Mouse (Mus musculus): ENCODE data around the gene Tbx5.

Gene Tbx5

DNA sequence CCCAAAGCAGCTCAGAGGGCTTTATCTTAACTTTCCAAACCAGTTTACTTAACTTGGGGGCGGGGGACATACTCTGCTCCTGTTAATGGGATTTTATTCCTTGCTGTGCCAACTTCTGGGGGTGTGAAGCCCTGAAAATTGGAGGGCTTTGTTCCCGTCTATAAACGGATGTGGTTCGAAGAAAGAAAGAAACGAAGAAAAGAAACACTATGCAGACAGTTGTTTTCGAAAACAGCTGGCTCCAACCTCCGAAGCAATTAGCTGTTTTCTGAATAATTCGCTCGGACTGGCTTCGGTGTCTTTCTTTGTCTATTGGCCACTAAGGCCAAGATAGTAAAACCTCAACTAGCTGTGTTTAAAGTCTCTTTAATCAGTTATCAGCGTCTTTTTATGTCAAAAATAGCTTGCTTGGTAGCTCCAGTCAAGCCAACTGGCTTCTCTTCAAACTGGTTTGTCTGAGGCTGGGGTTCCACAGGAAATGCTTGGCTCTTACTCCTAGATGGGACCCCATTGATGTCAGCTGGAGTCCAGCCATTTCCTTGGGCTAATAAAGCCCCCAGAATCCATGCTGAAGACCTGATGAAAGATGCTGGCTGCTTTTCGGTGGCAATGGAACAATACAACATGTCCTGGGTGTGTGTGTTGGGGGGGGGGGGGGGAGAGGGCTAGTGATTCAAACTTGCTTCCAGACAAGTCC, 21.3 kb upstream of the Tbx5 start:
- DNase-seq (ENCODE audit: low read depth, low spot score), result no peak

DNA sequence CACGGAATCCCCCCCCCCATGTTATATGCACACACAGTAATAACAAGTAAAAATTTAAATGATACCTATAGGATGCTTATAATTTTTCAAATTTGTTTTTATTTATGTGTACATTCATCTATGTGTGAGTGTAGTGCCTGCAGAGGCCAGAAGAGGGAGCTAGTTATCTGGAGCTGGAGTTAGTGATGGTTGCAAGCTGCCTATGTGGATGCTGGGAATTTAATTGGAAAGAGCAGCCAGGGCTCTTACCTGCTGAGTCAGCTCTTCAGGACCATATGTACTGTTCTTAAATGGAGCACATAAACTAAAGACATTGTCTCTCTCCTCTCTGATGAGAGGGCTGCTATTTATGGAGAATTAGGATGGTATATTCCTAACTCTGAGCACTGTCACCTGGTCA, 17.2 kb upstream of the Tbx5 start:
- DNase-seq (ENCODE audit: low read depth, low spot score), result no peak

DNA sequence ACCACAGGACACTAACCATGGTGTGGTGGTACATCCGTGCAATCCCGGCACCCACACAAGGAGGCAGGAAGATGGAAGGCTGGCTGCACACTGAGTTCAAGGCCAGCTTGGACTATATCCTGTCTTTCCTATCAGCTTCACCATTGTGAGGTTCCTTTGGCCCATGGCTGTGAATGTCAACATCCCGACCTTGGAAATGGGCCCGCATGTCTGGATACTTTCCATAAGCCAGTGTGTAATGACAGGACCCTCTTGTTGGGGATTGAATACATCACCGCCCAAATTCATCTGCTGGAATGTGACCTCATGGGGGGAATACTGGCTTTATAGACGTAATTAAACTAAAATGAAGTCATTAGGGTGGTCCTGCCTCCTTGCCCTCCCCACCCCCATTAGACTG, 12.0 kb upstream of the Tbx5 start:
- no peak for DNase-seq (ENCODE audit: low read depth, low spot score)

DNA sequence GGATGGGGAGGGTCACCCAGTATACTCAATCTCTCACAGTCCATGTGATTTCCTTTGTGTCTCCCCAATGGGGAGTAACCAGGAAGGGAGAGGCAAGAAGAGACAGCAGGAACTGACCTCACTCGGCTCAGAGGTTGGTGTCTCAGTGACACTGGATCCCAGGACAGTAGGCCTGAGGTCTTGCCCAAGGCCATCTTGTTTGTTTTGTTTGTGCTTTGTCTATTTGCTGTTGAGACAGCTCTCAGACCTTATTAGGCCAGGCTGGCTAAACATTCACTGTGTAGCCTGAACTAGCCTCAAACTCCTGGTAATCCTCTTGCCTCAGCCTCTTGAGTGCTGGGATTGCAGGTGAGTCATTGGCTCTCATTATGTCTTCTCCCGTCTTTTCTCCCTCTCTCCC, 11.0 kb upstream of the Tbx5 start:
- no peak for DNase-seq (ENCODE audit: low read depth, low spot score)

DNA sequence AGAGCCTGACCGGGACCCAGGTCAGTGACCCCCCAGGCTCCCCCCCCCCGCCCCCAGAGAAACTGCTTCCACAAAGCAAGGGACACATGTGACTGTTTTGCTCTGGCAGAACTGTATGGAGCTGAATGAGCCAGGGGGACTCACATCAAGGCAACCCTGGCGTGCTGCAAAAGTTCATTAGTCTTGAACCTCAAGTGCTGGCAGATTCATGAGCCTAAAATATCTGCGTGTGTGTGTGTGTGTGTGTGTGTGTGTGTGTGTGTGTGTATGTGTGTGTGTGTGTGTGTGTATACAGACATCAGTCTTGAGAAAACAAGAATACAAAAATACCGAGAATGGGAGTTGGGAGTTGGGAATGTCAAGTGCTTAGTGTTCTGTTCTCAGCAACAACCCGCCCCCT, 5.1 kb upstream of the Tbx5 start:
- DNase-seq (ENCODE audit: low read depth, low spot score), result no peak

DNA sequence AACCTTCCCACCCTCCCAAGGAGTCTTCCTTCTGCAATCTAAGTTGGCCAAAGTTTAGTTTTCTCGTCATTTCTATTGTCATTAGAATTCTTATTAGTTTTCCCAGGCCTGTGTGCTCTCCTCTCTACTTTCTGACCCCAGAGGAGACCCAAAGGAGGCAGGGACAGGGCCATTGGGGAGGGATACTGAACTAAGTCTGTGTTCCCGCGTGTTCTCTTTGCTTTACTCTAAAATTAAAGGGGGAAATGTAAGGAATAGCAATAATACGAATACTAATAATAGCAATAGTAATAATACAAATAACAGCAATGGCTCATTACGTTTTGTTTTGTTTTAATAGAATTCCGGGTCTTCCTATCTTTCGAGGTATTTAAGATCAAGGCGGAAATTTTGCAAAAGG, 1.9 kb upstream of the Tbx5 start:
- DNase-seq (ENCODE audit: low read depth, low spot score), result no peak

DNA sequence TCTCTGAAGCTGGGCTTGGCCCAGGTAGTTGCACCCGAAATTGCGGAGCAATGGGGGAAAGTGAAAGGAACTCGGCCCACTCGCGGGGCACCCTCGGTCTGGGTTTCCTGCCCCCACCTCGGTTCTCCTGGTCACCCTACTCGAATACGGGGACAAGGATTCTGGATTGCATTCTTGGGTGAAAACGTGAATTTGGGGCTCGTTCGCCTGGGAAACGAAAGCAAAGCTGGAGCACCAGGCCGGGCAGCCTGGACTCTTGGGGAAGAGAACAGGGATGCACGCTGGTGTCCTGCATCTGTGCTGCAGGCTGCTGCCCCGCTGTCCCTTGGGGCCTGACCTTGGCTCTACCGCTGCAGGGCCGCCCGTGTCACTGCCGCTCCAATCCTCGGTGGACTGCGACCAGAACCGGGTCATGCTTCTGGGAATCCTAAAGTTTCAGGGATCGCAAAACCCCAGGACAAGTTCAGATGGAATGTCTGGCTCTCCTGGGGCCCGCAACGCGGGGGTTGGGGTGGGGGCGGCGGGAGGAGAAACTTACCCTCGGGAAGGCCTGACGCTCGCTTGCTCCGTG, 1.2 kb upstream of the Tbx5 start:
- DNase-seq (ENCODE audit: low read depth, low spot score), result no peak

DNA sequence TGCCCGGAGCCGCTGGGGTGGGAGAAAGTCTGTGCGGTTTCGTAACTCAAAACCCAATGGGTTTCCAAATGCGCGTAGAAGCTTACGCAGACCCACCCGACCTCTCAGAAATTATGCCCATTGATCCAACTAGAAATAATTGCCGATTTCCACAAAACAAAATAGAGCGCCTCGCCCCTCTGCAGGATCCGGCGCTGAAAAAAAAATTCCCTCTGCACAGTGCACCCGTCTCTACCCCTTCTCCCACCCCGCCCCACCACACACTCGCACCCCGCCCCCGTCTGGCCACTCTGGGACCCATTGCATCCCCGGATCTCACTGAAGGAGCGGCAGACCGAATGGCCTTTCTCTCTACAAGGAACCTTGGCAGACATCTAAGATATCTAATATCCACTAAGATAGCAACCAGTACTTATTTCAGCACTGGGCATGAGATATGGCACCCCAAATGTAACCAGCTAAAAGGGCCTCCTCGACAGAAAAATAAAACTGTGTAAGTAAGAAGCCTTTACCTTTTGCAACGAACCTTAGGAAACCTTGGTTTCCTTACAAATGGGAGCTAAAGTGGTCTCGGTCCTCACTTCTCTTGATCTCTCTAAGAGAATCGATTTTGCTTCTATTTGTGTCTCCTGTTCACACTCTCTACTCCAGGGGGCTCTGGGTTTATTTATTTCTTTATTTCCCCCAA, 533 bp upstream of the Tbx5 start:
- no peak for DNase-seq (ENCODE audit: low read depth, low spot score)

DNA sequence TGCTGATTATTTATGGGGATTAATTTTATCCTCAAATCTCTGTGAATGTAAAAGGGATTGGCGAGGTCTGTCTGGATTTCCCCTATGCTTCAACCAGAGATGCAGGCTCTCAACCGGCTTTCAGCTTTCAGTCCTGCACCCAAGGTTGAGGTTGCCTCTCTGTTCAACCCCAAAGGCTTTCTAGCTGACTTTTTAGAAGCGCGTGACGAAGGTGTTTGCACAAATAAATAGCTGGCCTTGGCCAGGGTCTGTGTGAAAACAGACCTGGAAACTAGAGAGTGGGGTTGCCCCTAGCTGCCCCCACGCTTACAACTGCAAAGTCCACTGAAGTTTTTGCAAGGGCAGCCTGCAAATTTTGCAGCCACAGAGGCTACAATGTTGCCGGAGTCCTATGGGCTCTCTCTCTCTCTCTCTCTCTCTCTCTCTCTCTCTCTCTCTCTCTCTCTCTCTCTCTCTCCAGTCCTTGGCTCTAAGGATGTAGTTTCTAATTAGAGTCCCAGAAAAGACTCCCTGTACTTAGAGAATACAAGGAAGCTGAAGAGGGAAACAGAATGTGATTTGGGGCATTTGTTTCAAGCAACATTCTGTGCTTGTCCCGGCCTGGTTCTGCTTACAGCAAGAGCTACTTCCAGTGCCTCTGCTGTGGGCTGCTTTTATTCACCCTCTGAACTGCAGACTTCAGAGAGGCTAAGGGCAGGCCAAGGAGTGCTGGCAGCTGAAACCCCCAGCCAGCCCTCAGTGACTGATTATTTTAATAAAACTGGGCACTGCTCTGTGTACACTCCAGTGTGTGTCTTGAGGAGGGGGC, 959 bp downstream of the Tbx5 start:
- no peak for DNase-seq (ENCODE audit: low read depth, low spot score)

DNA sequence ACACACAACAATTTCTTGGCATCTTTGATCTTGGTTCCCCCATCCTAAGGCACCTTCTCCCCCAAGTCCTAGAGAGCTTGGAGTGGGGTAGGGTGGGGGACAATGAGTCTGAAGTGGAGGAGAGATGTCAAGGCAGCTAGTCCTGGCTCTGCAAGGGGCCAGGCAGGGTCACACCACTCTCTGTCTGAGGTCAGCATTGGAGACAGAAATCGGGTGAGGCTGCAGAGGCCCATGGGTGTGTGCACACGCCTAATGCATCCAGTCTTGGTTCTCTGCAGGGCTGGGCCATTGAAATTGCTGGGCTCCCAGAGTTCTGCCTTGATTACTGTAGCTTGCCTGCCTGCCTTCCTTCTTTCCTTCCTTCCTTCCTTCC, 1.5 kb downstream of the Tbx5 start:
- no peak for DNase-seq (ENCODE audit: low read depth, low spot score)

DNA sequence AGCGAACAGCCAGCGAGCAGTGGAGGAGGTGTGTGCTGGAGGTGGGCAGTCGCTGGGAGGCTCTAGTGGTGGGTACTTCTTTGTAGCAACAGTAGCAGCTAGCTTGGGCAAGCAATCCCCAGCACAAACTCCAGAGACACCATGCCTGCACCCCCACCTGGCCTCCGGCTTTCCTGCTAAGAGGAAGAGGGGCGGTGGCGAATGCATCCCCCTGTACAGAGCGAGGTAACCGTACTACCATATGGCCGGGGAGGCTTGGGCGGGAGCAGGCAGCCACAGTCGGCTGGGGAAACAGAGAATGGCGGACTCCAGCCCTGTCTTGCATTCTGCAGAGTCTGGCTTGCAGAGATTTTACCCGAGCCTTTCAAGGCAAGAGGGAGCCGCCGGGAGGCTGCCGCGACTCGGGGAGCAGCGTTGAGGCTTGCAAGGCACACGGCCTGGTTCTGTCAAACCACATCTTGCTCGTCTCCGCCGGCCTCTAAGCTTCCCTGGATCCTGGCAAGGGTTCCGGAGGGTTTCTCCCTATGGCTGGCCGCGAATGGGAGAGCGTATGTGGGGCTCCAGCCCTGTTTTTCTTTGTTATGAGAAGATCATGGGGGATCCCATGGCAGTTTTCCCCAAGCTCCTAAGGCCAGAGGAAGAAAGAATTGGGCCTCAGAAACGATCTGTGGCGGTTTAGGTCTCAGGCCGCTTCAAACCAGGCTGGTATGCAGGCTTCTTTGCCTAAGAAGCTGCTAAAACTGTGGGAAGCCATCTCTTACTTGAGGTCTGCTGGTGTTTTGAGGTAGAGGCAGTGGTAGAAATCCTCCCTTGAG, 2.8 kb downstream of the Tbx5 start:
- DNase-seq (ENCODE audit: low read depth, low spot score), result no peak

DNA sequence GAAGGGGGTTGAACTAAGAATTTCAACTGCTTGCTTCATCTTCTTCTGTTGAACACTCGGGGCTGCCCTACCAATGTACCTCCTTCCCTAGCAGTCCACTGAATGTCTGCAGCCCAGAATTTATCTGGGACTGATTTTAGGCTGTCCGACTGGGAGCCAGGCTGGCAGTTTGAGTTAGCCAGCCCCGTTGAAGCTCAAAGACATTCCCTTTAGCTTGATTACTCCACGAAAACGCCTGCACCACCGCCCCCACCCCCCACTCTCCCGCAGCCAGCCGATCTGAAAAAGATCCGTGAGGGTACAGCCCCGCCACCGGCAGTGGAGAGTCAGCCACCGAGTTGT, 3.4 kb downstream of the Tbx5 start:
- no peak for DNase-seq (ENCODE audit: low read depth, low spot score)

DNA sequence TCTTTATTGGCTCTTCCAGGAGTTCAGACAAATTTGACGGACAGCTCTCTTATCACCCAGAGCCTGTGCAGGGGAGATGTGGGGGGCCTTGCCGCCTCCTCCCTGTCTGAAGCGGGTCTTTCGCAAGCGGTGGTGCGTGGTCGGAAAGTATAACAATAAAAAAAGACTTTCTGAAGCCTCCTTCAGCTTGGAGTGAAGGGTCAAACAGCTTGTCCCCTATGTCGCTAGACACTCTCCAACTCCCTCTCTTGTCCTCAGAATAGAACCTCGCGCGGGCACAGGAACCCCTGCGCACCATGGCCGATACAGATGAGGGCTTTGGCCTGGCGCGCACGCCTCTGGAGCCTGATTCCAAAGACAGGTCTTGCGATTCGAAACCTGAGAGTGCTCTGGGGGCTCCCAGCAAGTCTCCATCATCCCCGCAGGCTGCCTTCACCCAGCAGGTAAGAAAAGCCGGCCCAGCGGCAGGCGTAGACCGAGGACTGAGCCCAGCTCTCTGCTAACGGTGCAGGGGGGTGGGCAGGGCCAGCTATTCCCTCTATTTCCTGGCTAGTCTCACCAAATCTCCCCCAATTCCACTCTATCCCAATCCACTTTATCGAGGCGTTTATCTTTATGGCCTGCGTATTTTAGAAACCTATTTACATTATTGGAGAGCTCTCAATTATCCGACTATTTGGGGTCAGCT, 4.3 kb downstream of the Tbx5 start:
- no peak for DNase-seq (ENCODE audit: low read depth, low spot score)

DNA sequence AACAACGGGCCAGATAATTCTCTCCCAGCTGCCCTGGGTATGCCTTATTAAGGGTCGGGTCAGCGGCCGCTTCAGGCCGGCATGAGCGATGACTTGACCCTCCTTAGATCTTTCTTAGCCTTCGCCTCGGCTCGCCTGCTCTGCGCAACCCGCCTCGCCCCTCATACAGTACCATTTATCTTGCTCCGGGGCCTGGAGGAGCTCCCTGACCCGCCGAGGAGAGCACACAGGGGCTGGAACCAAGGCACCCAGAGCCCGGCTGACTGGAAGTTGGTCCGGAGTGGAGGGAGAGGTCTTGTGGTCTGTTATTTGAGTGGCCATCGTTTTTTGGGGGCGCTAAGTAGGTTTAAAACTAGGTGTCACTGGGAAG, 4.8 kb downstream of the Tbx5 start:
- DNase-seq (ENCODE audit: low read depth, low spot score), result no peak

DNA sequence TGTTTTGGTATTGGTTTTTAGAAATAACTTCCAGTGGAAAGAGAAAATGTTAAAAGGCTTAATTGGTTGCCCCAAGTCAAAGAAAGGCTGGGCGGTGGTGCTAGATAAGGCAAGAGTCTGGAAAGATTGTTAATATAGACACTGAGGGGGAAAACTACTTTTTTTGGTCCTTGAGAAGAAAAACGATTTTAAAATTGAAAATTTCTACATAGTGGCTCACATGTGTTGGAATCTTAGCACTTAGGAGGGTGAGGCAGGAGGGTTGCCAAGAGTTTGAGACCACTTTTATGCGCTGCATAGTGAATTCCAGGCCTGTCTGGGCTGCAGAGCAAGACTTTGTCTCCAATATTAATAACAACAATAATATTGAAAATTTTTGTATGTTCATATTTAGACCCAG, 5.4 kb downstream of the Tbx5 start:
- DNase-seq (ENCODE audit: low read depth, low spot score), result no peak

DNA sequence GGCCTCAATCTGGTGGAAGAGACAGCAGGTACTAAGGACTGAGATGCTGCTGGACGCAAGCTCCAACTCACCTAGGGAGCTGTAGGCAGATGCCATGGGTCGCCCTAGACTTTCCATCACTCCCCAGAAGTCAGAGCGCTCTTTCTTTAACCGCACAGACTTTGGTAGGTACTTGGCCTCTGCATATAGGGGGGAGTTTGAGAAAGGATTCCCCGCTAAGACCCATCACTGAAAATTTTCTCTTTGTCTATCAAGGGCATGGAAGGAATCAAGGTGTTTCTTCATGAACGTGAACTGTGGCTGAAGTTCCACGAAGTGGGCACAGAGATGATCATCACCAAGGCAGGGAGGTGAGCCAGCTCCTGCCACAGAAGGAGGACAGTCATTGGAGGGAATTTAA, 6.0 kb downstream of the Tbx5 start:
- DNase-seq (ENCODE audit: low read depth, low spot score), result no peak

DNA sequence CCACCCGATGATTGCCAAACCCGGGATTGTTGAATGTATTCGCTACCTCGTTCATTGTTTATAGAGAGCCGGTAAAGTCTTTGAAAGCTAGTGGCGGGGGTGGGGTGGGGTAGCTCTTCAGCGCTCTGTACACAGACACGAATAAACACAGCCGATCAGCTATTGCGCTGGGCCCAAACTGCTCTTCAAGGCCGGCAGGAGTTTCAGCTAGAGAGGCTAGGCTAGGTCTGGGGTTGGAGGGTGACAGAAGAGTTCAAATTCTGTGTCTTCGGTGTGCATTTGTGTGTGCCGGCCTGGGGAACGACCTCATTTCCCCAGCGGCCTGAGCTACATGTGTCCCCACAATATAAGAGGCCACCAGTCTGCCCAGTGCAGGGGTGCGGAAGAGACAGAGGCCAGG, 6.7 kb downstream of the Tbx5 start:
- DNase-seq (ENCODE audit: low read depth, low spot score), result no peak

DNA sequence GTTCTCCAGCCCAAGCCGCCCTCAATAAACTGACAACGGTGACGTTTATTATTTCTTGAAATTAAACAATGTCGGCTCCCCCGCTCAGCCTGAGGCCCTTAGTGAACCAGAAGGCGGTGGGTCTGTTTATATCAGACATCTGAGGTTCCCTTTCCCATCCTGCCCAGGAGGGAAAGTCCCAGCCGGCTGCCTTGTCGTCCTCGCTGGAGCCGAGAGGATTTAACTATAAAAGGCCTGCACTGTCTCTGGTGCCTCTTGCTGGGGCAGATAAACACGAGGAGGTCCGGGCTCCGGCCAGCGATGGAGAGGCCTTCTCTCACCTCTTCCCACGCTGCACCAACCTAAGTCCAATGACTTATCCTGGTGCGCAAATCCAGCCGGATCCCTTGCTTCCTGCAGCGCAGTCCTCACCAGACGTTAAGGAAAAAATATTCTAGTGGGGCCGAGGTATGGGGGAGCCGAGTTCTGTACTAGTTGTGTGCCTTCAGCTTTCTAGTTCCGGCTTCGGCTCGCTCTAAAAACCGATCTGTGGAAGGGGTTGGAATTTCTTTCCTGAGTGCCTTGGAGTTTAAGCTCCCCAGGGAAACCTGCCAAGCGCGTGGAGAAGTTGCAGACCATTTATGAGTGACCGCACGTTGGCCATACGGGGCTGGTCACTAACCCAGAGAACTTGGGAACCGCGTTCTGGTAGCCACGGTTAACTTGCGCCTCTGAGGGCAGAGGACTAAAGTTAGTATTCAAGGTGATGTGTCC, 7.3 kb downstream of the Tbx5 start:
- DNase-seq (ENCODE audit: low read depth, low spot score), result no peak

DNA sequence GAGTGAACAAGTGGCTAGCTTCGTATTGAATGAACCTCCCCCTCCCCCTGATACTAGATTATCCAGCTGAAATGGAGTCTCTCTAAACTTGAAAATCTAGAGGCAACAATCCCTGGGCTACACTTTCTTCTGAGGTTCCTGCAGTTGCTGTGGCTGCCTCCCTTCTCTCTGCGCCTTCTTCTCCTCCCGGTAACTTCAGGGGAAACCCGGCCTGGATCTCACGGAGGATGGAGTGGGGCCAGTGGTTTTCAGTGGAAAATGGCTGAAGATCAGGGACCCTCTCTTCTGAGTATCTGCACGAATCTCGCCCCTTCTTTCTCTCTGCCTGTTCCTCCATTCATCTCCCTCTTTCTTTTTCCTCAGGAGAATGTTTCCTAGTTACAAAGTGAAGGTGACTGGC, 7.9 kb downstream of the Tbx5 start:
- no peak for DNase-seq (ENCODE audit: low read depth, low spot score)

DNA sequence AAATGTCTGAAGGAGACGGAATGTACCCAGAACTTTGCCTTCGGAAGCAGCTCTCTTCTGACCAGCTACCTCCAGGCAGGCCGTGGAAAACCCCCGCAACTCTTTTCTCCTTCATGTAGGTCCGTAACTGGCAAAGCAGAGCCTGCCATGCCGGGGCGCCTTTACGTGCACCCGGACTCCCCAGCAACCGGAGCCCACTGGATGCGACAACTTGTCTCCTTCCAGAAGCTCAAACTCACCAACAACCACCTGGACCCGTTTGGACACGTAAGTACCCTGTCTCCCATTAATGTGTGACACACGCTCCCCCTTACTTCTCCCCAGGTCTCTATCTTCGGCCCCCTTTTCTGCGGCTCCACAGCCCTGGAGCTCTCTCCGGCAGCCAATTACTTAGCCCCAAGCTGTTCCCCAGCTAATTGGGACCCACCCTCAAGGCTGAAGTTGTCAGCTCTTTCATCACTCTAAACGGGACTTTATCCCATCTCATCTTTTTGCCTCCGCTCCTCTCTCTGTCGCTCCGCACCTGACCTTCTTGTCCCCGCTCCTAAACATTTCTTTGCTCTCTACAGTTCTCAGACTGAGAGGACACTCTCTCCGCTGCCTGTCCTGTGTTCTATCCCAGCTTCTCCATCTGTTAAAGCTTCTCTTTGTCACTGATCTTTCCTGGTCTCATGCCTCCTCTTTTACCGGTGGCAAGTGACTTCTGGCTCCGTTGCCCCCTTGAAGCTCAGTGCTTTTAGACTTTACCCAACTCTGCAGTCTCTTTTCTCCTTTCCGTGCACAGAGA, 9.4 kb downstream of the Tbx5 start:
- DNase-seq (ENCODE audit: low read depth, low spot score), result no peak
